Mouse (Mus musculus) small intestine, adult 2 months (tissue): Measurements from ENCODE around the gene Pip4k2a.

Source experiments
- CTCF ChIP-seq: fragments of 200-500 bp; IDR thresholded peaks from 2 replicates; pipeline ENCODE4 v1.5.1; 2012; ENCODE audit warnings: low read depth, mild to moderate bottlenecking, control low read depth, inconsistent platforms, low read length, moderate library complexity, mixed read lengths; ENCODE audit not compliant: insufficient replicate concordance, insufficient read length; ENCODE audit errors: extremely low read depth
- POLR2A ChIP-seq: fragments of 200-500 bp; IDR thresholded peaks from 2 replicates; pipeline ENCODE4 v1.6.1; 2012; ENCODE audit warnings: low read depth, mild to moderate bottlenecking, control low read depth, inconsistent platforms, low read length, moderate library complexity

- TF ChIP-seq CTCF (no peak), POLR2A (no peak)
Observed at GRCm38 (mm10) chr2:18965108-18965507, 32.8 kb downstream of the Pip4k2a start.
